Mouse (Mus musculus): ENCODE measurements at regions not wholly inside any gene's neighbourhood (a gene's known extent, or its start where the extent isn't known, plus 50 kb on each side); places are given as distances from the start of the nearest gene placed in this dataset.

- no peak for DNase-seq (ENCODE audit: low spot score in 2 of 2)
Observed at GRCm38 (mm10) chr5:29870537-29870936, 134.8 kb upstream of the Gm5129 start.

DNA sequence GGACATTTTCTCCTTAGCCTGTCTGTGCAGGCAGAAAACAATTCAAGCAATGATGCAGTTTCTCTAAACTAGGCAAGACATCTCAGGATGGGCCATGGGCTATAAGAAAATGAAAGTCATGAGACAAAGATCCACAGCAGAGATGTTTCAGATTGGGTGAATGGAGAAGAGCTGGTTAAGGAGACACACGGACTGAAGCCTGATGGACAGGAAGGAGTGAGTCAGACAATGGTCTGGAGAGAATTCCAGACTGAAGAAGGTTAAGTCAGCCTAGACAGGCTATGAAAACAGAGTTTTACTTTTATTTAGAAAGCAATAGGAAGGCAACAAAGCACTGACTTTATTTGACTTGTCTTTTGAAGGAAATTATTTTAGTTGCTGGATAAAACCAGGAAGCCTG lies 137.5 kb upstream of the Il6 start:
- no peak for DNase-seq (ENCODE audit: low spot score in 2 of 2)

DNA sequence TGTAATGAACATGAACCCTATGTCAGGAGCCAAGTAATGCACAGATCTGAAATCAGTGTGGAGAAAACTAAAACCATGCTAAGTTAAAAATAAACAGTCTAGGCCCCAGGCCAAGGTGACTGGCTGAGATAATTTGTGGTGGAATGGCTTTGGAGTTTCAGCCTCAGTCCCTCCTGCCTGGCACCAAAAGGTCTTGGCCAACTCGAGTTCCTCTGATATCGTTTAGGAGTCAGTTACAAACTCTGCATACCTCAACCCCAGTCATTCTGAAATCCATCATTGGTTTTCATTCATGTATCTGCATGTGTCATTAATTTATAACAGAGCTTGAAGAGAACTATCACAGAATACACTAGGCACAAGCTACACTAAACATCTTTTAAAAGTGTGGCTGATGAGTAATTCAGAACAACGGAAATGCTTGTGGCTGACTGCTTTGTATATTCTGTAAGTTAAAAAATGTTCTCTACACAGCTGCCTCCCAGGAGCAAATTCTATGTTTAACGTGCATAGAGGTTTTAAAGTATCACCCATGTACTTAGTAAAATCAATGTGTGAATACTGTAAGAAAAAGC lies 125.6 kb upstream of the Il6 start:
- DNase-seq (ENCODE audit: low spot score in 2 of 2) = no peak

- no peak for DNase-seq (ENCODE audit: low spot score in 2 of 2)
Observed at GRCm38 (mm10) chr5:29892344-29892743, 120.6 kb upstream of the Il6 start.

DNA sequence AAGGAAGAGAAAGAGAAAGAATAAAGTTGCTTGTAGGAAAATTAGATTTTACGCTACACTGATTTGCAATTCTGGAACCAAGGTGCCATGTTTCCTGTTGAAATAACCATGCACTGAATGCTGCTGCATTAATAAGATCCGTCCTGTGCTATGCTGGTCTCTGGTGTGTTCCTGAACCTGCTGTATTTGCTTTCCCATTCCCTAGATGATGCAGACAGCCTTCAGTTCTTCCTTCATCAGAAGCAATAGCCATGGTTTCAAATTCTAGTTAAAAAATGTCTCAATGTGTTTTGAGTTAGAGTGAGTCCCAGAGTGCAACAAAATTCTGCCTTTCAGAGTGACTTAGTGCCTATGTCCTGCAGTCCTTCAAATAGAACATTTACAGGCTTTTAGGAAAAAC lies 120.1 kb upstream of the Il6 start:
- DNase-seq (ENCODE audit: low spot score in 2 of 2) = no peak

- peak in 1 of 2 experiments; percentile 8 for DNase-seq (ENCODE audit: low spot score in 2 of 2)
Observed at GRCm38 (mm10) chr5:29893829-29894228, 119.1 kb upstream of the Il6 start.

GRCm38 (mm10) chr5:29894606-29895595 lies 118.0 kb upstream of the Il6 start:
- no peak for DNase-seq (ENCODE audit: low spot score in 2 of 2)

- no peak for DNase-seq (ENCODE audit: low spot score in 2 of 2)
Observed at GRCm38 (mm10) chr5:29897617-29898016, 115.3 kb upstream of the Il6 start.

DNA sequence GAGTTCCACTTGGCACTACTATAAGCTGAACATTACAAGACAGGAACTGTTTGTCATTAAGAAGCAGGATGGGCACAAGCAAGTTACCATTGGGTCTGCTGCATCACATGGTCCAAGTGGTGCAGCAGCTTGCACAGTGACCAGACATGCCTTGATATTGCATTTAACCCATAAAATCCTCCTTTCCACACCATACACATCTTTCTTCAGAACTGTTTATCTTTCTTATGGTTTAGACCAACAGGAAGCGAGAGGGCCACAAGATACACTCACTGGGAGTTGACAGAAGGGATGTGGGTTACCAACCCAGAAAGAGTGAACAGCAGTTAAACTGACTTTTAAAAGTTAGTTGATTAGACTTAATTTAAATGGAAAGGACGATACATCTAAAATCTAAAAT lies 111.2 kb upstream of the Il6 start:
- no peak for DNase-seq (ENCODE audit: low spot score in 2 of 2)

- no peak for DNase-seq (ENCODE audit: low spot score in 2 of 2)
Observed at GRCm38 (mm10) chr5:29920295-29920694, 92.6 kb upstream of the Il6 start.

GRCm38 (mm10) chr5:29925527-29925926 lies 87.4 kb upstream of the Il6 start:
- DNase-seq (ENCODE audit: low spot score in 2 of 2) = no peak

DNA sequence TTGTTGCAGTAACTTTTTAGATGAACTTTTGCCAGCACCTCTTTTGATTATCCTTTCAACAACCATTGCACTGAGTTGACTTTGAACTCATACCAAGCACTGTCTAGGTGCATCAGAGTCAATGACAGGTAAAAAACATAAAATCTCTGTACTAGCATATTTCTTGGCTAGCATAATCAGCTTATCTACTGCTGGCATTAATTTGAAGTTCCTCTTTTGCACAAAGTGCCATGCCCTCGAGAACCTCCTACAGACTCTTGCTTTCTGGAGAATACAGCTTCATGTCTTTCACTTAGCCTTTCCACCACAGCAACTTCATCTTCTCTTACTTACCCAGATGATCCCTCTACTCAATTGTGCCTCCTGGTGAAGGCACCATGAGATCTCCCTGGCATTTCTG lies 85.3 kb upstream of the Il6 start:
- no peak for DNase-seq (ENCODE audit: low spot score in 2 of 2)

DNA sequence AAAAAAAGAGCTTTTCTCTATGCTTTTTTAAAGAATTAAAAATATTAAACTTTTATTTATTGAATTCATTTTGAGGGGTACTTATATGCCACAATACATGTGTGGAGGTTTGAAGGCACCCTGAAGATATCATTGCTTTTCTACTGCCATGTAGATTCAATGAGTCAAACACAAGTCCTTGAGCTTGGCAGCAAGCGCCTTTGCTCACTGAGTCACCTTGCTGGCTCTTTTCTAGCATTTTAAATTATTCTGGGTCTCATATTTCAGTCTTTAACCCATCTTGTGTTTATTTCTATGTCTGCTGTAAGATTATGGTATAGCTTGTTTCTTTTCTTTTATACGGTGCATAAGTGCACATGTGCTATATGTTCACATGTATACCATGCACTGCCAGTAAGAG lies 83.5 kb upstream of the Il6 start:
- DNase-seq (ENCODE audit: low spot score in 2 of 2) = no peak

DNA sequence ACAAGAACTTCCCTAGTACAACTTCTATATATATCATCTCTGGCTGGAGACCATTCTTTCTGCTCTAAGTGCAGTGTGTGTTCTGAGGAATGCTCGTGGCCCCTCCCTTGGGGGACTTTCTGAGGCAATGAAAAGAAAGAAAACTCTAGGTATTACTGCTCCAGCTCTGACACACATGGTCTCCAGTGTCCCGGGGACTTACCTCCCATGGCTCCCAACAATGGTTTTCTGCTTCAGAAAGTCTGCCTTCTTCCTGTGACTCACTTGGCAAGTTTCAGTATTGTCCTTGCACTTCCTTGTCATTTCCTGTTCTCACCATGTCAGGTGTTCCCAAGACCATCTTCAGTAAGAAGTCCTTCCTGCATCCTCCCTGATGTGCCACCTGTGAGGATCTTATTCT lies 65.7 kb upstream of the Il6 start:
- DNase-seq (ENCODE audit: low spot score in 2 of 2) = no peak

- DNase-seq (ENCODE audit: low spot score in 2 of 2) = no peak
Observed at GRCm38 (mm10) chr5:29948161-29948560, 64.8 kb upstream of the Il6 start.

DNA sequence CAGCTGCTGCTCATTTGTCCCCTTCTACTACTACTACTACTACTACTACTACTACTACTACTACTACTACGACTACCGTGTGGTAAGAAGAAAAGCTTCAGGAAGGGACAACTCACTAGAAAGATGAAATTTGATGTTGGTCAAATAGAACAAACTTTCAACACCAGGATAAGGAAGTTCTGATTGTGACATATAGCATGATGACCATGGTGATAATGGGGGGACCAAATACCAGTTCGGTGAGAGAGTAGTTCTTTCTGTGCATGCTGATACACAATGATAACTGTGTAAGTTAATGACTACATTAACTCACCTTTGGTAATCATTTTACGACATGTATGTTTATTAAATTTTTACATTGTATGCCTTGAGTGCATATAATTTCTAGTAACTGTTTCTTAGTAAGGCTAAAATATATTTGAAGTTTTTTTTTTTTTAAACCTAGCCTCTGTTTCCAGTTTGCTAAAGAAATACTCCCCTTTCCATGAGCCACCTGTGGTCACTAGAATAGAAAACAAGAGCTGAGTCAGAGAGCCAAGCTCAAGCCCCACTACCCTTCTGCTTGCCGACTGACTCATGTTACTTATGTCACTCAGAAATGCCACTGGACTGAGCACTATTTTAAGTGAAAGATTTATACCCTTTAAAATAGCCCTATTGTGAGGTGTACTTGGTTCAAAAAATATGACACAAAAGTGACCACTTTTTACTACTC lies 62.3 kb upstream of the Il6 start:
- no peak for DNase-seq (ENCODE audit: low spot score in 2 of 2)

DNA sequence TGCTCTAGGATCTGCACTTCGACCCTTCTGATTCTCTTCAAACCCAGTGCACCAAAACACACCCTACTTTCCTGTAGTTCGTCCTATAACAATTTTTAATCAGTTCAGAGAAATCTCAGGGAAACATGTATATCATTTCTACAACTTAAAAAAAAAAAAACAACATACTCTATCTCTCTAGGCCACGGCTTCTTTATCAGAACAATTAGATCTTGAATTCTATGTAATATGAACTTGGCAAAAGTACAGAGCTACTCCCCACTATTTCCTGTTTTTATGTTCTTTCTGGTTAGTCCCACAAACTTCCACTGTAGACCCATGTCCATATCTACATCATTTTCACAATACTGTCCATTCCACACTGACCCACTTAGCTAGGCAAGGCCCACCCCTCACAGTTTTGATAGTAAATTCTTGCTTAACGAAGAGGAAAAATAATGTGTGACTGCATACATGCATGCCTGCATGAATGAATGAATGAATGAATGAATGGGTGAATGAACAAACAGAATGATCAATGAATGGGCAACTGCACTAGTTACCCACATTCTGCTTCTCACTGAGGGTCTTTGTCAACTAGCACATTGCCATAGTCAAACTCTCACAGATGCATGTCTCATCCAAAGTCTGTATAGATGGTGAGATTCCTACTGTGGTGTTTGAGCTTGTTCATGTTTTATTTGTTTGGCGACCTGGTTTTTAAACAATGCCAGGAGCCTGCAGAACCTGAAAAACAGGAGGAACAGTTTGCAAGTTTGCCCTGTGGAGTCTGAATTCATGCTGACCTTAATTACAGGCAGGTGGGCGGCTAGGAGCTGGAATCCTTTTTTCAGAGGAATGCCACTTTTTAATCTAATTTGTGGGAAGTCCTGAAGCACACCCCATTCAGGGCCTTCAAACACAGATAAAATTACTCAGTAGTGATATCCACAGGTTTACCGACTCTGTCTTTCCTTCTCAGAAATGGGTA lies 61.2 kb upstream of the Il6 start:
- DNase-seq (ENCODE audit: low spot score in 2 of 2) = peak in 1 of 2 experiments; percentile 61
